Mouse (Mus musculus) mouse trophoblast stem cell (cell line): Measurements from ENCODE around the gene Ikbkg.
"Not testable (repeated sequence)": the region's sequence is repeated elsewhere in the genome, so short reads cannot be mapped to it uniquely, and the experiment has no call there.

Source experiments
- in situ Hi-C, 2 experiments: fragments of 300-500 bp; cut with MseI, MboI; formaldehyde crosslinking; loops; 2 replicates in 1 of 2; 3 replicates in 1 of 2; pipeline ENCODE4 v1.15.1; 2025

The Ikbkg gene

GRCm38 (mm10) chrX:74392535-74393443 lies at the start of gene Ikbkg, which contains the start of gene Fam3a:
Ikbkg (plus strand) TSS chrX:74393290.
Fam3a (minus strand) TSS chrX:74393272.
- in situ Hi-C loops = no loop called here

GRCm38 (mm10) chrX:74352645-74353466 lies 40.2 kb upstream of the Ikbkg start:
- in situ Hi-C loops = no loop called here

GRCm38 (mm10) chrX:74353467-74353770 lies 39.7 kb upstream of the Ikbkg start, which contains the start of gene Lage3:
Lage3 (minus strand) TSS chrX:74353618.
- in situ Hi-C loops = no loop called here

- in situ Hi-C loops = not testable (repeated sequence)
Observed at GRCm38 (mm10) chrX:74357069-74357468, 36.0 kb upstream of the Ikbkg start.

- in situ Hi-C loops = no loop called here
Observed at GRCm38 (mm10) chrX:74359171-74359570, 33.9 kb upstream of the Ikbkg start.

GRCm38 (mm10) chrX:74367512-74367911 lies 25.6 kb upstream of the Ikbkg start:
- in situ Hi-C loops = no loop called here

- in situ Hi-C loops = no loop called here
Observed at GRCm38 (mm10) chrX:74368209-74368909, 24.7 kb upstream of the Ikbkg start.

- in situ Hi-C loops = no loop called here
Observed at GRCm38 (mm10) chrX:74372888-74373549, 20.1 kb upstream of the Ikbkg start, which contains the start of the genes Ubl4a and Slc10a3. Ubl4a (minus strand) TSS chrX:74373218. Slc10a3 (minus strand) TSS chrX:74373349.

GRCm38 (mm10) chrX:74384451-74384850 lies 8.6 kb upstream of the Ikbkg start:
- in situ Hi-C loops = no loop called here

- in situ Hi-C loops = no loop called here
Observed at GRCm38 (mm10) chrX:74388153-74388552, 4.9 kb upstream of the Ikbkg start.

- in situ Hi-C loops = no loop called here
Observed at GRCm38 (mm10) chrX:74400136-74400535, 7.0 kb downstream of the Ikbkg start.

GRCm38 (mm10) chrX:74408340-74408739 lies 15.2 kb downstream of the Ikbkg start:
- in situ Hi-C loops = no loop called here

GRCm38 (mm10) chrX:74413377-74413776 lies 20.3 kb downstream of the Ikbkg start:
- in situ Hi-C loops = loop anchor here in 1 of 2 experiments (10.0 kb wide), 2 partner anchors 169 to 289 kb away; partner anchors contain the start of genes Flna and Opn1mw

GRCm38 (mm10) chrX:74424443-74424842 lies 31.4 kb downstream of the Ikbkg start:
- in situ Hi-C loops = no loop called here

GRCm38 (mm10) chrX:74425195-74425594 lies 32.1 kb downstream of the Ikbkg start:
- in situ Hi-C loops = no loop called here

GRCm38 (mm10) chrX:74426256-74426655 lies 33.2 kb downstream of the Ikbkg start:
- in situ Hi-C loops = no loop called here

GRCm38 (mm10) chrX:74427116-74427515 lies 34.0 kb downstream of the Ikbkg start:
- in situ Hi-C loops = no loop called here

- in situ Hi-C loops = no loop called here
Observed at GRCm38 (mm10) chrX:74428146-74428825, 35.2 kb downstream of the Ikbkg start.

GRCm38 (mm10) chrX:74428826-74429276 lies 35.8 kb downstream of the Ikbkg start, which contains the start of gene G6pdx:
G6pdx (minus strand) TSS chrX:74429194.
- in situ Hi-C loops = no loop called here

GRCm38 (mm10) chrX:74429290-74429821 lies 36.3 kb downstream of the Ikbkg start:
- in situ Hi-C loops = no loop called here
